Mouse (Mus musculus) bone marrow, adult 2 months (tissue): ENCODE results near the gene Rab9.

ENCODE experiments used
- CTCF ChIP-seq: fragments of 200-500 bp; IDR thresholded peaks from 2 replicates; pipeline ENCODE4 v1.5.1; 2011; ENCODE audit warnings: low read length, control low read depth; ENCODE audit not compliant: control insufficient read depth, insufficient read depth
- POLR2A ChIP-seq: fragments of 200-500 bp; IDR thresholded peaks from 2 replicates; pipeline ENCODE4 v1.6.1; 2011; ENCODE audit warnings: low read depth, mild to moderate bottlenecking, control low read depth, low read length, borderline replicate concordance; ENCODE audit not compliant: control insufficient read depth

DNA sequence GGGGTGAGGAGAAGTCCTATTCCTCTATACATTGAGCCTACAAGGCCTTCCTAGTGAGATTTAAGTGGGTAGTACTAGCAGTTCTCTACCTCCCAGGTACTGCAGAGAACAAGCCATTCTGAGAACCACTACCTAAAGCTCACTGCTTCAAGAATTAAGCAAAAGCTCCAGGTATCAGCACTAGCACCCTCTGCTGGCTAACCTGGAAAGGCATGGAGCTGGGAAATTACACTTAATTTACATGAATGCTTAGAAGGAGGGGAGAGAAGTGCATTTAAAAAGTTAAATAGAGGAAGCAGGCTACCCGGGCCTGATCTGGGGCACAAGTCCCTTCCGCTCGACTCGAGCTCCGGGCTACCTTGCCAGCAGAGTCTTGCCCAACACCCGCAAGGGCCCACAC is 63.5 kb downstream of the Rab9 start:
- no peak for TF ChIP-seq POLR2A
- TF ChIP-seq CTCF, result 0 out of 2 replicates have a peak, but pooled peaks have one; percentile 13
